21 mouse cellular contexts compared by ENCODE assay signal in genomic region chr11:32061020-32061419, GRCm38 (mm10).
A peak's percentile ranks its signal among the peaks of the same experiment; 100 is the strongest.
DNase-seq lines count a peak whose midpoint lies in the region; ATAC-seq lines count a peak whose summit lies in the region.
"Had no signal": no experiment of that assay in that cellular context is flagged by ENCODE, and none has a peak within 500 bp of the region (broad histone marks: within the 10 kb centered on the region; RNA-seq: fewer than 3 reads in every experiment).

No protein-coding gene starts in this region.

- peak overlapping the region; percentile 20; the same call in 1 of the 2 replicates for H3K27ac ChIP-seq in forebrain, embryonic 15.5 days (replicated peaks)
- H3K27ac ChIP-seq in forebrain, embryonic 14.5 days (ENCODE audit: low read depth, low read length) = no peak overlapping the region; the same call in 1 of the 2 replicates
- H3K27ac ChIP-seq in heart, embryonic 13.5 days (replicated peaks) = peak overlapping the region; percentile 80
- no peak overlapping the region for H3K27ac ChIP-seq in kidney, embryonic 14.5 days (ENCODE audit: low read depth, low read length)
- H3K27ac ChIP-seq: embryonic facial prominence, embryonic 13.5 days; hindbrain, embryonic 10.5 days; intestine, embryonic 15.5 days; kidney, embryonic 15.5 days; limb, embryonic 13.5 days; liver, embryonic 13.5 days; neural tube, embryonic 12.5 days had no signal

- H3K9ac ChIP-seq in forebrain, embryonic 15.5 days (replicated peaks) = no peak overlapping the region
- H3K9ac ChIP-seq in forebrain, embryonic 14.5 days (ENCODE audit: low read length) = no peak overlapping the region
- H3K9ac ChIP-seq in heart, embryonic 13.5 days = 0 out of 2 replicates have a peak overlapping the region, but pooled peaks have one; percentile 44
- H3K9ac ChIP-seq in kidney, embryonic 14.5 days (ENCODE audit: low read depth, low read length) = no peak overlapping the region
- H3K9ac ChIP-seq: embryonic facial prominence, embryonic 13.5 days; intestine, embryonic 15.5 days; kidney, embryonic 15.5 days; limb, embryonic 13.5 days; liver, embryonic 13.5 days; lung, embryonic 14.5 days; neural tube, embryonic 12.5 days had no signal

- no peak overlapping the region for H3K4me3 ChIP-seq in forebrain, embryonic 15.5 days
- H3K4me3 ChIP-seq in forebrain, embryonic 14.5 days (ENCODE audit: low read depth, low read length) = no peak overlapping the region
- H3K4me3 ChIP-seq in heart, embryonic 13.5 days = no peak overlapping the region
- H3K4me3 ChIP-seq in kidney, embryonic 14.5 days (ENCODE audit: low read length) = no peak overlapping the region
- H3K4me3 ChIP-seq: embryonic facial prominence, embryonic 13.5 days; hindbrain, embryonic 10.5 days; intestine, embryonic 15.5 days; kidney, embryonic 15.5 days; limb, embryonic 13.5 days; liver, embryonic 13.5 days; neural tube, embryonic 12.5 days had no signal

- H3K36me3 ChIP-seq in forebrain, embryonic 15.5 days = peaks cover 39% of the 10 kb centered on the region
- H3K36me3 ChIP-seq in forebrain, embryonic 14.5 days (ENCODE audit: control insufficient read depth, insufficient read depth, low read length) = peaks cover 44% of the 10 kb centered on the region
- H3K36me3 ChIP-seq in heart, embryonic 13.5 days = no peaks in the 10 kb centered on the region
- no peaks in the 10 kb centered on the region for H3K36me3 ChIP-seq in kidney, embryonic 14.5 days (ENCODE audit: control insufficient read depth, insufficient read depth, low read length)
- H3K36me3 ChIP-seq: embryonic facial prominence, embryonic 13.5 days; intestine, embryonic 15.5 days; kidney, embryonic 15.5 days; limb, embryonic 13.5 days; liver, embryonic 13.5 days had no signal

- no peak for DNase-seq in forebrain, embryonic 14.5 days (ENCODE audit: low spot score)
- no peak for DNase-seq in heart, adult 11 months
- DNase-seq in kidney, adult 11 months = no peak
- DNase-seq in induced T-regulatory cell, adult 2 months (ENCODE audit: low read depth) = peak; percentile 25
- no peak for DNase-seq in MN1 (ENCODE audit: low spot score)
- DNase-seq: adrenal gland, postnatal 14 days; cerebellum, adult 11 months; cerebellum, postnatal 10 days; kidney, postnatal 4 days; liver, embryonic 13.5 days; lung, embryonic 14.5 days; right cerebral cortex, adult 18-20 months had no signal

- H3K4me1 ChIP-seq in forebrain, embryonic 15.5 days = peaks cover 57% of the 10 kb centered on the region
- peaks cover 23% of the 10 kb centered on the region for H3K4me1 ChIP-seq in forebrain, embryonic 14.5 days (ENCODE audit: control insufficient read depth, insufficient read depth, low read length)
- H3K4me1 ChIP-seq in heart, embryonic 13.5 days = peaks cover 31% of the 10 kb centered on the region
- H3K4me1 ChIP-seq in kidney, embryonic 14.5 days (ENCODE audit: control insufficient read depth, insufficient read depth, low read length) = no peaks in the 10 kb centered on the region
- H3K4me1 ChIP-seq: intestine, embryonic 15.5 days; kidney, embryonic 15.5 days; limb, embryonic 13.5 days; liver, embryonic 13.5 days had no signal

- H3K9me3 ChIP-seq in forebrain, embryonic 15.5 days = no peaks in the 10 kb centered on the region
- H3K9me3 ChIP-seq in forebrain, embryonic 14.5 days (replicated peaks; ENCODE audit: control insufficient read depth, low read length) = no peaks in the 10 kb centered on the region
- no peaks in the 10 kb centered on the region for H3K9me3 ChIP-seq in heart, embryonic 13.5 days
- no peaks in the 10 kb centered on the region for H3K9me3 ChIP-seq in kidney, embryonic 14.5 days (ENCODE audit: control insufficient read depth, low read length)
- H3K9me3 ChIP-seq: embryonic facial prominence, embryonic 13.5 days; hindbrain, embryonic 10.5 days; intestine, embryonic 15.5 days; kidney, embryonic 15.5 days; limb, embryonic 13.5 days; liver, embryonic 13.5 days; neural tube, embryonic 12.5 days had no signal

- H3K4me2 ChIP-seq in forebrain, embryonic 15.5 days (replicated peaks) = no peak overlapping the region
- no peak overlapping the region for H3K4me2 ChIP-seq in forebrain, embryonic 14.5 days (ENCODE audit: low read length)
- H3K4me2 ChIP-seq in heart, embryonic 13.5 days = peak overlapping the region; percentile 48; the same call in 1 of the 2 replicates
- no peak overlapping the region for H3K4me2 ChIP-seq in kidney, embryonic 14.5 days (replicated peaks; ENCODE audit: low read depth, low read length)
- H3K4me2 ChIP-seq: embryonic facial prominence, embryonic 13.5 days; intestine, embryonic 15.5 days; kidney, embryonic 15.5 days; limb, embryonic 13.5 days; liver, embryonic 13.5 days; lung, embryonic 14.5 days; neural tube, embryonic 12.5 days had no signal

- 64% methylated on average over 2 of the region's 2 CpGs for WGBS in forebrain, embryonic 15.5 days
- WGBS in forebrain, embryonic 14.5 days = 64% methylated on average over 2 of the region's 2 CpGs
- 36% methylated on average over 2 of the region's 2 CpGs for WGBS in heart, embryonic 13.5 days
- WGBS in kidney, embryonic 14.5 days = 54% methylated on average over 2 of the region's 2 CpGs

- no peak for ATAC-seq in forebrain, embryonic 15.5 days (replicated peaks)
- ATAC-seq in forebrain, embryonic 14.5 days = no peak
- no peak for ATAC-seq in heart, embryonic 13.5 days (ENCODE audit: extremely low read depth, insufficient number of reproducible peaks, low FRiP score, low TSS enrichment)
- ATAC-seq in kidney, embryonic 14.5 days (ENCODE audit: low FRiP score, low TSS enrichment) = 0 out of 2 replicates have a peak, but pooled peaks have one; percentile 16
- ATAC-seq: intestine, embryonic 15.5 days had no signal

- H3K27me3 ChIP-seq in forebrain, embryonic 15.5 days = no peaks in the 10 kb centered on the region
- no peaks in the 10 kb centered on the region for H3K27me3 ChIP-seq in forebrain, embryonic 14.5 days (replicated peaks; ENCODE audit: control insufficient read depth, insufficient read depth, low read length)
- H3K27me3 ChIP-seq in heart, embryonic 13.5 days (replicated peaks) = no peaks in the 10 kb centered on the region
- H3K27me3 ChIP-seq in kidney, embryonic 14.5 days (ENCODE audit: control insufficient read depth, insufficient read depth, low read length) = no peaks in the 10 kb centered on the region
- H3K27me3 ChIP-seq: embryonic facial prominence, embryonic 13.5 days; intestine, embryonic 15.5 days; kidney, embryonic 15.5 days; limb, embryonic 13.5 days; liver, embryonic 13.5 days; neural tube, embryonic 12.5 days had no signal

Comparison
In these comparisons a context has a peak if more than half of its experiments do, and no peak if none do; other contexts are left out.
1. H3K27ac ChIP-seq: peak in forebrain, embryonic 15.5 days (single experiment) and heart, embryonic 13.5 days (single experiment); none in forebrain, embryonic 14.5 days (single experiment) and kidney, embryonic 14.5 days (single experiment).